Mouse (Mus musculus) inflammation-experienced regulatory T-cells, adult 6 months (primary cell): Measurements from ENCODE around the gene Txnip. TPM values are rescaled to one million over a fixed set of nuclear protein-coding genes. Genes with fewer than 3 reads are reported as not detected.

Source experiments
- ATAC-seq: one replicate; pipeline ENCODE4 v1.8.0; 2017
- polyA plus RNA-seq, 3 experiments: library from polyadenylated mRNA; unstranded; fragments of 100-300 nt; shearing (Covaris generic); gene quantifications; one replicate each; pipeline ENCODE4 v1.2.1; 2017

Gene Txnip
- polyA plus RNA-seq, 3 experiments from 2014 or later = 160 to 366 (median 354) TPM

DNA sequence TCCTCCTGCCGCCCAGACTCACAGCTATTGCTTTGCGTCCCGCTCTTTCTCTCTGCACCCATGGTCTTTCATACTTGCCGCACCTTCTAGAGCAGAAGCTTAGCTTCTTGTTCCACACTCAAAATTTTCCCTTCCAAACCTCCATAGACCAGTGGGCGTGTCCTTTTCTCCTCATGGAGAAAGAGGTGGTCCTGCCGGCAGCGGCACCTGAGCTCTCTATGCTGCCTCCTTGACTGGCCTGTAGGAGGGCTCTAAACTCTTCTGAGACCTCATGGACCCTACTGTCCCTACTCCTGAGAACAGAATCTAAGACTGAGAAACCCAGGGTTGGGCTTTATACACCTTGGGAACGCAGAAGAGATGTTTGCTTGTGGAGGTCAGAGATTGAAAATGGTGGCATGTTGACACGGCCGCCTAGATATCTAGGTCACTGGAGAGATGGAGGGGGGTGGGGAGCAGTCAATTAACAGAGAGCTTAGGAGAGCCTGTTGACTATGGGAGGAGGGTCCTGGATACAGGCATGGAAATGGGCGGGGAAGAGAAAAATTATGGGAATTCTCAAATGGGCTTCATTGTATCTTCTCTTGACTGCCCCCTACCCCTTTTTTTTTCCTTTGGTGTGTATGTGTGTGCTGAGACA is 12.3 kb downstream of the Txnip start:
- no peak for ATAC-seq

DNA sequence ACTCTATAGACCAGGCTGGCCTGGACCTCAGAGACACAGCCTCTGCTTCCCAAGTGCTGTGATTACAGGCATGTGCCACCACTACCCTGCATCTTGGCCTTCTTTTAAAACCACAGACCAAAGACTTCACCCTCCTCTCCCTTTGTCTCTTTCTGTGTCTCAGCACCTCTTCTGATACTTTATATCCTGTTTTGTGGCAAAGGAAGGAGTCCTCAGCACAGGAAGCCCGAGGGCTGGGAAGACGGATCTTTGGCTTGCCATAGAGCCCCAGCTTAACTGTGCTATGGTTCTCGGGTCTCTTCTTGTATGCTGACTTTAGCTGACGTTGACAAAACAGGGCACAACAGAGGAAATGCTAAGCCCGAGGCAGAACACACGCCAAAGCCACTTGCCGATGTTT is 12.9 kb downstream of the Txnip start:
- peak; percentile 73 for ATAC-seq

DNA sequence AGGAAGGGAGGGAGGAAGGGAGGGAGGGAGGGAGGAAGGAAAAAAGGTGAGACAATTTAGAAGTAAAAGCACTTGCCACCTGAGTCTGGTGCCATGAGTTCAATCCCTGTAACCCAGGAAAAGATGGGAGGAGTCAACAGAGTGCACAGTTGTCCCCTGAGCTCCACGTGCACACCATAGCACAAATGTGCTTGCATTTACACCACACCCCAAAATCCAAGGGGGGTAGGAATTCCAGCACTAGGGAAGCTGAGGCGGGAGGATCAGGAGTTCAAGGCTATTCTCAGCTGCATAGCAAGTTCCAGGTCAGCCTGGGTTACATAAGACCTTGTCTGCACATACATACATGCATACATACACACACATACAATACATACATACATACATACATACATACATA is 13.6 kb downstream of the Txnip start:
- no peak for ATAC-seq

DNA sequence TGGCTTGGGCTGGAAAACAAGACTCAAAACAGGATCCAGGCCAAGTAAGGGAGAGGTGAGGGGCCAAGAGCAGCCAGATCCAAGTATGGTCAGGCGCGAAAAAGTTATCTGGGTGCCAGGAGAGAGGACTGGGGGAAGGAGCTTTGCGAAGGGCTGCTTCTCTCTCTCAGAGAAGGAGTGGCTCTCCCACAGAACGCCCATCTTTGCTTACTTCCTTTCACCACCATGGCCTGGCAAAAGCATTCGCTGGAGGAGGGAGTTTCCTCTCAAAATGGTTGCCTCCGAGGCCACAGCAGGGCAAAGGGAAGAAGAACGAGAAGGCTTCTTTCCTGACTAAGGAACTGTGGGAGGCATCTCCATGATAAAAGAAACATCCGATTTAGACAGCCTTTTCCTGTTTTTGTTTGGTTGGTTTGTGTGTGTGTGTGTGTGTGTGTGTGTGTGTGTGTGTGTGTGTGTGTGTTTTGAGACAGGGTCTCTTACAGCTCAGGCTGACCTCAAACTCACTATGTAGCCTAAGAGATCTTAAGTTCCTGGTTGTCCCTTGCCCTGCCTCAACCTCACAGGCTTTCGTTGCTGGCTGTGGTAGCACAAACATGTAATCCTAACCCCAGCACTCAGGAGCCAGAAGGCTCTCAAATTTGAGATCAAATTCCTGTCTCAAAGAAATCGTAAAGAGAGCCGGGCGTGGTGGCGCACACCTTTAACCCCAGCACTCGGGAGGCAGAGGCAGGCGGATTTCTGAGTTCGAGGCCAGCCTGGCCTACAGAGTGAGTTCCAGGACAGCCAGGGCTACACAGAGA is 14.3 kb downstream of the Txnip start:
- no peak for ATAC-seq

DNA sequence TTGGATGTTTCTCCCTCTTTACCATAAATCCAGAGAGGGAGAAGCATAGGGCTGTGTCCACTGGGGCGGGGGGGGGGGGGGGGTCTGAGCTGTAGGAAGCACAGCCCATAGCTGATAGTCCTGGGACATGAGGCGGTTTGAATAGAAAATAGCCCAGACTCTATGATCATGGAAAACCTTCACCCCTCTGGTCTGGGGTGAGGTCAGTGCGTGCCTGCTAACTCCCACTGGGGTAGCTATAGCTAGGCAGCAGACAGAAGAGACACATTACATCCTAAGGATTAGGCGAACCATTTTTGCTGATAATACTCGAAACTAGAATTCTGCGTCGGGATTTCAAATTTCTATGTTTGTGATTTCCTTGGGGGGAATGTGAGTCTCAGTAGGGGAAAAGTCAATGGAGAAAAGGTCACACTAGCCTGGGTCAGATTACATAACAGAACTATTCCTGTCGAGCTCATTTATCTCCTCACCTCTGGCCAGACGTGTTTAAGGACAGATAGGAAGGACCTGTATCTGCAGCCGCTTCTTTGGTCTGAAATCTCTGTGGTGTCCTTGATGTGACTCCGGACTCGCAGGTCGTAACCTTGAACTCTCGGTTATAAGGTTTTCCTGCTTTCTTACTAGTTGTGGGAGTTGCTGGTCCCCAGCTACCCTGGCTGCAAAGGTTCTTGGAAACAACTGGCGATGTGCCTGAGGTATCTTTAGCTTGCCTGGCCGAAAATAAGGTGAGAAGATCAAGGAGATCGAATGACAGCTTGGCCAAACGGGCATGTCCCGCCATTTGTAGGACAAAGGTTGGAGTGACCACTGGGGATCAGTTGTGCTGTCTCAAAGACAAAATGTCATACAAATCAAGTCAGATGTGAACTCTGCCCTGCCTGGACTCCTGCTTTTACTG is 16.1 kb downstream of the Txnip start:
- ATAC-seq = no peak

DNA sequence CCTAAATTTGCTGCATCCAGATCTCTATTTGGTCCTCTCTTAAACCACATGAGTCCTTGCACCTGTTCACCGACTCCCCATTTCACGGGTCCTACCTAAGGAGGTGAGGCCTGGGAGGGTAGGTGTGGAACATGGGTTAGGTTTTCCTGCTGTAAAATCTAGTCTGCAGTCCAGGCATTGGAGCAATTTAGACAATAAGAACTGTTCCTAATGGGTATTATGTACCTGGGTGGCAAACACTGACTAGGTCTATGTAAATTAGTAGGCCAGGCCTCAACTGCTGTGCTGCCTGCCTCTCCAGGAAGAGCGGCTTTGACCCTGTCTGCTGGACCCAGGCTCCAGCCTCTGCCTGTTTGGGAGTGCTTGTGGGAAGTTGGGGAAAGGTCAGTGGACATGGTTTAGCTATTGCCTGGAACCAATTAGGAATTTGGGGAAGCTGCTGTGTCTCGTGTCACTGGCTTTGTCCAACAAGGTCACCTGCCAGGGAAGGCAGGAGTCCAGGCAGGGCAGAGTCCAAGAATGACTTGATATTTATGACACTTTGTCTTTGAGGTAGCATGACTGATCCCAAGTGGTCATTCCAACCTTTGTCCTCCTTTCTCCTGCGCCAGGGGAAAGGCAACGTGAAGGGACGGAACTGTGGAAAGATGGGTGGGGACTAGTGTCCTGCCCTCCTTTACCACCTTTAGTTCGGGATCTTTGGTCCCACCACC is 17.7 kb downstream of the Txnip start:
- ATAC-seq = no peak

DNA sequence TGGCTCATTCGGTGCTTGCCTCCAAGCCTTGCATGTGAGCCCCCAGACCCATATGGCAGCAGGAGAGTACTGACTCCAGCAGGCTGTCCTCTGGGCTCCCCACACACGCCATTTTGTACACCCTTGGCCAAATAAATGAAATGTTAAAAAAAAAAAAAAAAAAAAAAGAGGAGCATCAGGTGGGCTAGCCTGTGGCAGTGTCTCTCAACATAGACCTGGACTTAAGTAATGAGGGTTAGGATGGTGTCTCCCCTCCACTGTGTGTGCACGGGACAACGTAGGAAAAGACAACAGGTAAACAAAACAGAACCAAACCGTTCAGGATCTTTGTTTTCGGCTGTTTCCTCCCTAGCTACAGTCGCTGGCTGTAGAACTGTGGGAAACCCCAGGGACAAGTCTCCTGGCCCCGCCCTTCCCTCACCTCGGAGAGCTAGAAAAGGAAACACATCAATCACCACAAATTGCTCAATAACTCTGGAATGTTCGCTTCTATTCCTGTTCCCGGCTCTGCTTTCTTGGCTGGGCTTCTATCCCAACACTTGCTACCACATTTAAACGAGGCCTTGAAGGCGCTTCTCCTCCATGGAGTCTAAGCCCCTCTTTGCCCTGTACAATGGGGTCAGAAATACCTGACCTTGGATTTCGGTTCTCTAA is 18.4 kb downstream of the Txnip start:
- no peak for ATAC-seq

DNA sequence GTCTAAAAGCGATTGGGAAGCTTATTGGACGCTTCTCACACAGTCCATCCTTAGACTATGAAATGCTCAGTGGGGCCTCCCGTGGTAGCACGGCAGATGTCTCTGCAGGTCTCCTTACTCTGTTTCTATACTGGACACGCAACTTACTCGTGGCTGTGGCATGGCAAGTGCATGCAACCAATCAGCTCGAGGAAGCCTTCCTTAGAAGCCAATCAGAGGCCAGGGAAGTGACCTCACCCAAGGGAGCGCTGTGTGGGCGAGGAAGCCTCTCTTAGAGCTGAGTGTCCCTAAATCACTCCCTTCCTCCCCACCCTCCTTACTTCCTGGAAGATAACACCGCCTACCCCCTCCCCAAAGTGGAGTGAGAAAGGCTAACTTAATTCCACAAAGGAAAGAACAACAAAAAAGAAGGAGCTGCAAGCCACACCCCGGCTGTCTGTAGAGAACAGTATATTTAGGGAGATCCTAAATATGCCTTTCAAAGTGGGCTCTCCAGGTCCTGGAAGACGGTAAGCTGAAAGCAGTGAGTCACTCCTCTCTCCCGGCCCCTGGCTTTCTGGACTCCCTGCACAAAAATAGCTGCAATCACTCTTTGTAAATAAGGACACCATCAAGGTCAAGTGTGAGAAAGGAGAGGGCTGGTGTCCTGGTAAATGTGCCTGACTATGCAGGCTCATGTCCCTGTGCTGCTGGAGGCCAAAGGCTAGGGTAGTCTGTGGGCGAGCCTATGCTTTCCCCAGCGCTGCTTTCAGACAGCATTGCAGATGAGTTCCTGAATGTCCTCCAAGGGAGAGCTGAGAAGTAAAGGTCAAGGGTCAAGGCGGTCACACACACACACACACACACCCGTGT is 19.2 kb downstream of the Txnip start, which contains the start of gene Gm16253:
Gm16253 (plus strand) TSS at position 295 of the 852 bp plus-strand sequence.
- peak; percentile 87 for ATAC-seq

DNA sequence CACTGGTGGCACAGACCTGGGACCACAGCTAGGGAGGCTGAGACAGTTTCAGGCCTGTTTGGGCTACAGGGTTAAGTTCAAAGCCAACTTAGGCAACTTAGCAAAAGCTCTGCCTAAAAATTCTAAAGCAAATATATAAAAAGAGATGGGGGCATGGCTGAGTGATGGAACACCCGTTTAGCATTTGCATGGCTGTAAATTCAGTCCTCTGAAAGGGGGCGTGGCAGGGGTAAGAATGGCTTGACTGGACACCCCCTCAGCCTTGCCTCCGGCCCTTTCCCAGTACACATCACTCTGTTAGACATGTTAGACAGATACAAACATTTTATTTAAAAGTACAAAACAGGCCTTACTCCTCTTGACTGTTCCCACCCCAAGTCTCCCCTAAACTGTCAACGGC is 19.8 kb downstream of the Txnip start:
- no peak for ATAC-seq

DNA sequence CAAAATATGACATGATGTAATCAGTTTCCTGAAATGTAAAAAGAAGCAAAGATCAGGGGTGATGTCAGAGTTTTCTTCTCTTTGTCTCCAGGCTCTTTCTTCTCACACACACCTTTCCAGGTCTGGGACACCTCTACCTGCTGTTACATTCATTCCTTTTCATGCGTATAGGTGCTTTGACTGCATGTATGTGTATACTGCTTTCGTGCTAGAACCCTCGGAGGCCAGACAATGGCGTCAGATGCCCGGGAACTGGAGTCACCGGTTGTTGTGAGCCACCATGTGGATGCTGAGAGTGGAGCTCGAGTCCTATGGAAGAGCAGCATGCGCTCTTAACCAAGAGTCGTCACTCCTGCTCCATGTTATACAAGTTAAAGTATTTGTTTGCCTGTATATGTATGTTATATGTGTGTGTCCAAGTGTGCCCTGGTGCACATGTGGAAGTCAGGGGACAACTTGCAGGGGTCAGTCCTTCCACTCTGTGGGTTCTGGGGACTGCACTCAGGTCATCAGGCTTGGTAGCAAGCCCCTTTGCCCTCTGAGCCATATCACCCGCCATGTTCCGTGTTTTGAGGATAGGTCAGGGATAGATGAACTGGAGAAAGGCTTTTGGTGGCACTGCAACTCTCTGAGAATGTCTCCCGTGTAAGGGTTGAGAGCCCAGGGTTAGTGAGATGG is 20.9 kb downstream of the Txnip start:
- no peak for ATAC-seq

DNA sequence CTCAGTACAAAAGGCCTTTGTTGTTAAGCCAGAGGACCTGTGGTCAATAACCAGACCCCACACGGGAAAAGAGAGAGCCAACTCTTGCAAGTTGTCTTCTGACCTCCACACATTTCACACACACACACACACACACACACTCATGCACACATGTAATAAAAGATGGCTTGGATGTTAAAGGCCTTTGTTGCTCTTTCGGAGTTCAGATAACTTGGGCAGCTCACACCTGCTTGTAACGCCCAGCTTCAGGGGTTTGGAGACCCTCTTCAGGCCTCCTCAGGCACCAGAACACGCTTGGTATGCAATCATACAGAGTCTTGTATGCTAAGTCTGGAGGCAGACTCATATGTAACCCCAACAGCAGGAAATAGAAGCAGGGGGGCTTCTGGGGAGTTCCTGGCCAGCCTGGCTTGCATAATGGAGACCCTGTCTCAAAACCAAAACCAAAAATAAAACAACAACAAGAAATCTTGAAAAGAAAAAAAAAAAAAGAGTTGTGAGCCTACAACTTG is 21.5 kb downstream of the Txnip start:
- ATAC-seq = no peak

DNA sequence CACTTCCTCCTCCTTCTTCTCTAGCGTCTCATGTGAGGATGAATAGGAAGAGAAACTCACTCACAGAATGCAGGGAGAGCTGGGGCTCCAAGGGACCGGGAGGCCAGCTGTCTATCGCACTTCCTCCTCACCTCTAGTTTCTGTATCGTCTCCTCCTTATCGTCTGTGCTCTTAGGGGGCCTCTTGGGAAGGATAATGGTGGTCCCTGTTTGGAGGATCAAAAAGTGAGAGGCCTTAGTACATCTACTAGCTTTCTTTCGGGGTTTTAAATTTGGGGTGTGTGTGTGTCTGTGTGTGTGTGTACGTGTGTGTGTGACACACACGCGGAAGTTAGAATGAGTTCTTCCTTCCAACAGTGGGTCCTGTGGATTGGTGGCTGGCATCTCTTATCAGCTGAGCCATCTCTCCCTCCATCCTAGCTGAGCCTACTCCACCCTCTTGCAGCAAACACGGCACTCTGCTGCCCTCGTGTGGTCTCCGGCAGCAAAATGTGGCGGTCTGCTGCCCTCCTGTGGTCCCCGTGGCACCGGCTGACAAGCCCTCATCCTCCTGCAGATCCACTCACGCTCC is 22.2 kb downstream of the Txnip start:
- peak; percentile 65 for ATAC-seq

DNA sequence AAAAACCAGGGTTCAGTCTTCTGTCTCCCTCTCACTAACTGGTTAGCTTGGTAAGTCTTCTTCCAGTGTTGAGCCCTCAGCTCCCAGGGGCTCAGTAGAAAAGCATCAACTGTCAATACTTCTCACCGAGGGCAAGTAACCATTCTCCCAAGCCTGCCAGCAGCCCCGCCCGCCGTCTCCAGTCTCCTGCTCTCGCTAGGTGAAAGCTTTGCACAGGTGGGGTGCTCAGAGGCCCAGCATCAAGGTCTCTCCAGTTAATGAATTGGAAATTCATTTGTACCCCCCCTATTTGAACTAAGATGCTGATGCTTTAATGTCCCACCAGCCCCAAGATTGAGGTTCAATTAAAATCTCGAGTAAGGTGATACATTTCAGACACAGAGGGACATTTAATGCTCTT is 23.4 kb downstream of the Txnip start:
- no peak for ATAC-seq

DNA sequence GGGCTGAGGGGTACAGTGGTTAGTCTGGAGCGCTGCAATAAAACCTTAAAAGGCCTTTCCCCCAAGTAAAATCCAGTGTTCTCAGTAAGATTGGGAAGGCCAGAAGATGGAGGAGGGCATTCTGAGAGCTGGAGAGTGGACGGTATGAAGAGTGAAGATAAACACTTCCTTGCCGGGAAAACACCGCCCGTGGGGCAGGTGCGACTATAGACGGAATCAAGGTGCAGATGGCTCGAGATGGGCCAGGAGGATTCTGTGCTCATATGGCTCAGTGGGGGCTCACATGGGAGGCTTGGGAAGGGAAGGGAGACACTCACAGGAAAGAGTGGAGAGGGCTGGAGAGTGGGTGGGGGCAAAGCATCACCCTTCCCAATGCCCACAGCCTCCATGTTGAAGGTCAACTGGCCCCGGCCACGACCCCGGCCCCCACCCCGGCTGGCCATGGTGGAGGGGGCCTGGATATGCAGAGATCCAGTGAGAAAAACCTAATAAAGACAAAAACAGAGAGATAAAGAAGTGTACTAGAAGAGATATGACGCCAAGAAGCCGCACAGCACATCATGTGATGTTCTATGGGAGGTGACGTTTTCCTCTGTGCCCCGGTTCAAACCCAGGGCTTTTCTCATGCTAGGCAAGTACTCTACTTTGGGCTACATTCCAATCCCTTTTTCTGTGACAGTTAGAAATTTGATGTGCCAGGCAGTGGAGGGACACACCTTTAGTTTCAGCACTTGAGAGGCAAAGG is 24.2 kb downstream of the Txnip start:
- ATAC-seq = no peak

DNA sequence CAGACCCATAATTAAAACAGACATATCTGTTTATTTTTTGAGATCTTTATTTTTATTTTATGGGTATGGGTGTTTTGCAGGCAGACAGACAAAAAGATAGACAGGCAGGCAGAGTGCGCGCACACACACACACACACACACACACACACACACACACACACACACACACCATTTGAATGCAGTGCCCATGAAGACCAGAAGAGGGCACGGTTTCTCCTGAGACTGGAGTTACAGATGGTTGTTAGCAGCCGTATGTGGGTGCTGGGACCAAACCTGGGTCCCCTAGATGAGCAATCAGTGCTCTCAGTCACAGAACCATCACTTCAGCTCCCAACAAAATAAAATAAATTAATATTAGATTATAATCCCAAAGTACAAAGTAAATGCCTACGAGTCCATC is 25.6 kb downstream of the Txnip start:
- ATAC-seq = no peak

DNA sequence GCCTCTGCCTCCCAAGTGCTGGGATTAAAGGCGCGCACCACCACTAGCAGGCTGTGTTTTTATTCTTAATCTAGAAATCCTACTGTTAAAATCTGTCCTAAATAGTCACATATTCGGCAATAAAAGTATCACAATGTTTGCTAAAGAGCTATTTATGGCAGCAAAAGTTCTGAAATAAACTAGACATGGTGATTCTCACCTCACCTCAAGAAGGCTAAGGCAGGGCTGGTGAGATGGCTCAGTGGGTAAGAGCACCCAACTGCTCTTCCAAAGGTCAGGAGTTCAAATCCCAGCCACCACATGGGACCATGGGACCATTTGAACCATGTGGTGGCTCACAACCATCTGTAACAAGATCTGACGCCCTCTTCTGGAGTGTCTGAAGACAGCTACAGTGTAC is 32.9 kb downstream of the Txnip start:
- ATAC-seq = no peak

DNA sequence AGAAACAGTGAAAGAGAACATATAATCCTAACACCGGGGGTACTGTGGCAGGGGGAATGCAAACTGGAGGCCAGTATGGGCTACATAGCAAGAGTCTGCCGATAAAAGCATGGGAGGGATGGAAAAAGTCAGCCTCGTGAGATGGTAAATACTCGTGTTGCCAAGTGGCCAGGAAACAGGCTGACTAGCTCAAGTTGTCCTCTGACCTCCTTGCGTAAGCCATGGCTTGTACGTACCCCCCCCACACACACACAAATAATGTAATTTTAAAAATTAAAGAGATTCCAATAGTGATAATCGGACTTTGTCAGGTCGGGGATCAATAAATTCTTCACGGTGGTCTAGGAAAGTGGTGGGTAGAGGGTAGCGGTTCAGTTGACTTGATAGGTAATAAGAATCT is 35.6 kb downstream of the Txnip start:
- ATAC-seq = no peak

DNA sequence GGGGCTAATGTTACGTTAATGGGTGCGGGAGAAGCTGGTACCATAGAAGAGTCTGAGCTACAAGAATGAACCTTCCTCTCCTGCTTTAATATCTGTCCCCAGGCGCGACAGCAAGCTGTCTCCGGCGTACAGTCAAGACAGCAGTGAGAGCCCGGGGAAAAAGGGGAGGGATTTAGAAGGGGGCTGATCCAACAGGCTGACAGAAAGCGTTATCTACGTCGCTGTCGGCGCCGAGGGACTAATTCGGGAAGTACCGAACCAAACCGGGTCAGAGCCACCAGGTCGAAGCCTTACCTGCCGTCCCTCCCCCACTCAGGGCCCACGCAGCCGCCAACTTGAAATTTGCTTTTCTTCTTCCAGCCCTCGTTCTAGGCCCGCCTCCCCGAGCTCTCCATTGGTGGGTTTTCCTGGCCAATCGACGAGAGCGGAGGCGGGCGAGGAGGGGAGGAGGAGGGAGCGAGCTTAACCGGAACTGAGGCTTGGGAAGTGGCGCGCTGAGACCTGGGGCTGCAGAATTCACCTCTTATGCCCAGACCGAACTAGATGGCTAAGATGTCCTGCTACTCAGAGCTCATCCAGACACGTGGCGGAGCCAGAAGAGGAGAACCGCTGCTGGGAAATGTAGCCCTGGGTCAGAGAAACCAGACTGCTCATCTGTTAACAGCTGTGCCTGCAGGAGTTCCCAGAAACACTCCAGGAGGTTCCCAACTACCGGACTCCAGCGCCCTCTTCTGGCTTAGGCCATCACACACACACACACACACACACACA is 36.2 kb downstream of the Txnip start, which contains the start of gene Polr3gl:
Polr3gl (minus strand) TSS at position 392 of the 771 bp plus-strand sequence.
- ATAC-seq = peak; percentile 91
